Mouse (Mus musculus) hindbrain, embryonic 10.5 days (tissue): ENCODE data around the gene Syne4. TPM values are rescaled to one million over a fixed set of nuclear protein-coding genes. Genes with fewer than 3 reads are reported as not detected.

Experiments used
- DNase-seq: peaks from one replicate; pipeline ENCODE4 v3.0.0-alpha.2; 2017; ENCODE audit warnings: low spot score
- H3K27ac ChIP-seq: fragments of 300-500 bp; sonication (generic); 2 replicates; pipeline ENCODE4 v1.5.1; 2016; ENCODE audit warnings: mild to moderate bottlenecking, moderate library complexity
- H3K27me3 ChIP-seq: fragments of 300-500 bp; sonication (generic); 2 replicates; pipeline ENCODE4 v1.6.1; 2016; ENCODE audit warnings: mild to moderate bottlenecking; ENCODE audit not compliant: poor library complexity, insufficient read depth, severe bottlenecking
- H3K36me3 ChIP-seq: fragments of 300-500 bp; sonication (generic); 2 replicates; pipeline ENCODE4 v1.6.1; 2016; ENCODE audit warnings: mild to moderate bottlenecking, moderate library complexity
- H3K4me1 ChIP-seq: fragments of 300-500 bp; sonication (generic); replicated peaks from 2 replicates; pipeline ENCODE4 v1.6.1; 2016; ENCODE audit warnings: mild to moderate bottlenecking
- H3K4me3 ChIP-seq: fragments of 300-500 bp; sonication (generic); 2 replicates; pipeline ENCODE4 v1.5.1; 2016; ENCODE audit warnings: mild to moderate bottlenecking, moderate library complexity
- H3K9me3 ChIP-seq: fragments of 300-500 bp; sonication (generic); 2 replicates; pipeline ENCODE4 v1.6.1; 2016; ENCODE audit warnings: mild to moderate bottlenecking, moderate library complexity
- WGBS: fragments of 180-500 bp; shearing (Covaris S2); methylation state at CpG from one replicate; pipeline ENCODE4 v1.1.7; 2016; 5-methylcytosine and 5-hydroxymethylcytosine counted together
- polyA plus RNA-seq: library from polyadenylated mRNA; unstranded; fragments of >200 nt; fragmentation: Nextera tagmentation; extraction: Ambion mirVana; gene quantifications from 2 replicates; pipeline ENCODE4 v1.2.1, GENCODE M21; 2016

Gene Syne4
- polyA plus RNA-seq, 1 experiment from 2014 or later: 26.8 TPM

DNA sequence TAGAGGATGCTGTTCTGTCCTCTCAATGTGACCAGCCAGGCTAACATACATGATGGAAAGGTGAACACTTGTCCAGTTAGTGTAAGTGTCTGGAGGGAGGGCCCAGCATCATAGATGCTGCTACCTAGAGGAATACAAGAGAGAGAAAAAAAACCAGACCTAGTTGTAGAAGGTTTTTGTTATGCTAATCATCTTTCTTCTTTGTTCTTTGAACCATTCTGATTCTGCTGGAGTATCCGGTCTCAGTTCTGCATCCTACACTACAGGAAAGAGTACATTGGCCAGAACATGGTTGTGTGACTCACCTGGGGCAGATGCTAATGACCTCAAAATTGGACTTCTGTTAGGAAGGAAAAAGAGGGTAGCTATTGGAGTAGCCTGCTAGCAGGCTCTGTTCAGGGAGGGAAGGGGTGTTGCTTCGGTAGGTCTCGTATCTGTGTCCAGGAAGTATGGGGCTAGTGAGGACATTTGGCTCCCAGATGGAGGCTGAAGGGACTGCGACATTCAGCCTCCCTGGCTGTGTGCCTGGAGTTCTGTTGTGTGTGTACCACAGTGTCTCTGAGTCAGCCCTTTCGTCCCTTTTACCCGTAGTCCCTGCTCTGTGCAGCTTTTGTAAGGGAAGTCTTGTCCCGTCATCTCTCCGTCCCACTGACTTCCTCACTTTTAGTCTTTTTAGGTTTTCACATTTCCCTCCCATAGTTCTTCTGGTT lies 27.8 kb upstream of the Syne4 start:
- Histone ChIP-seq H3K27me3 (no peaks in the 10 kb centered on the region), H3K36me3 (no peaks in the 10 kb centered on the region), H3K9me3 (no peaks in the 10 kb centered on the region), H3K4me3 (no peak overlapping the region), H3K27ac (no peak overlapping the region), H3K4me1 (peaks cover 27% of the 10 kb centered on the region)
- DNase-seq: no peak
- 73% methylated on average over 8 of the region's 8 CpGs for WGBS

- no peak overlapping the region for H3K4me3 ChIP-seq
- no peak for DNase-seq
- no peak overlapping the region for H3K27ac ChIP-seq
- peaks cover 4% of the 10 kb centered on the region for H3K36me3 ChIP-seq
- no peaks in the 10 kb centered on the region for H3K9me3 ChIP-seq
- peaks cover 38% of the 10 kb centered on the region for H3K4me1 ChIP-seq
- H3K27me3 ChIP-seq: no peaks in the 10 kb centered on the region
- 70% methylated on average over 6 of the region's 6 CpGs for WGBS
These were observed 26.6 kb upstream of the Syne4 start for GRCm38 (mm10) chr7:30288046-30288445.

DNA sequence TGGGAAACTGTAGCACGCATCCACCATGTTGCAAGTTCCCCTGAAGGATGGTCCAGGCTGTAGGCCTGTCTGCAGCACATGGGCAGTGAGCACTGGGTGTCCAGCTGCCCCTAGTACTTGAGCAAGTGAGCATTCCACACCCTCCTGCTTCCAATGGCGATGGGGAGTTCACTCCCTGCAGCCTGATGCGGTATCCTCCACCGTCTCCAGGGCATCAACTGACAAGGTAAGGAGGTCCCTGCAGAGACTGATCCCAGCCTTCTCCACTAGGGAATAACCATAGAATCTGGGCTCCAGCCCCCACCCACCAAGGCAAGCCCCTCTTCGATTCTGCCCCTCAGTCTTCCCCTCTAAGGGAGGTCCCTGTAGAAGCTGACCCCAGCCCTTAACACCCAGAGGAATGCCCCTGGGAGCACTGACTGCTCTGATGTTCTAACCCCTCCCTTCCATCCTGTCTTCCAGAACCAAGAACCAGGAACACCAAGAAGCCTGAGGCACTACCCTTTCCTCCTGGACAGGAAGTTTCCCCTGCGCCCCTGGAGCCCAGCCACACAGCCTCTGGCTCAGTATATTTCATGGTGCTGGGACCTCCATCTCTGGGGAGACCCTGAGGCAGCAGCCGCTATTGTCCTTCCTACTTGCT lies 25.4 kb upstream of the Syne4 start:
- H3K27me3 ChIP-seq: no peaks in the 10 kb centered on the region
- peak overlapping the region; percentile 73 for H3K27ac ChIP-seq
- peak overlapping the region; percentile 11 for H3K4me3 ChIP-seq
- WGBS: 68% methylated on average over 7 of the region's 7 CpGs
- peaks cover 14% of the 10 kb centered on the region for H3K36me3 ChIP-seq
- peaks cover 47% of the 10 kb centered on the region for H3K4me1 ChIP-seq
- no peaks in the 10 kb centered on the region for H3K9me3 ChIP-seq
- no peak for DNase-seq

DNA sequence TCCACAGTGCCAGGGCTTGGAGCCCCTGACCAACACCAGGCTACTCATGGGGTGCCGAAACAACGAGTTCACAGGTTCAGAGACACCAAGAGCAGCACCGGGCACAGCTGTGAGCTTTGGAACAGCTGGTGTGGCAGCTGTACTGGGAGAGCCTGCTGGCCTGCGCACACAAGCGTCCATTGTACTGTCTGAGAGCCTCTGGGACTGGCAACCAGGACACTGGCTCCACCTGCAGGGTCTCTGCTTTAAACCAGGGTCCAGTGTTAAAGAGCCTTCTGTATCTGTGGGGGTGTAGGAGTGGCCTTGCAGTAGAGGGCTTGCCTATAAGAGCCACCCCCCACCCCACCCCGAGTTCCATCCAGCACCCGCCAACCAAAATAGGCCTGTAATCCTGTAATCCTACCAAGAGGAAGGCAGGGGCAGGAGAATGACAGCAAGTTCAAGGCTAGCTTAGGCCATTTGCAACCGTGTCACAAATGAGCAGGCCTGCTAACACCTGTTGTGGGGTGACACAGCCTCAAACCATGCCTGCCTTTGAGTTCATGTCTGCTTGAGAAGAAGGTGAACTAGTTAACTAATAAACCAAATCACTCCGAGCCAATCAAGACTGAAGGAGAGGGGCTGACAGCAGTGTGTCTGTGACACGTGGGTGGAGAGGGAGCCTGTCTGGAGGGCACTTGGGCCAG lies 24.8 kb upstream of the Syne4 start:
- WGBS: 59% methylated on average over 10 of the region's 10 CpGs

DNA sequence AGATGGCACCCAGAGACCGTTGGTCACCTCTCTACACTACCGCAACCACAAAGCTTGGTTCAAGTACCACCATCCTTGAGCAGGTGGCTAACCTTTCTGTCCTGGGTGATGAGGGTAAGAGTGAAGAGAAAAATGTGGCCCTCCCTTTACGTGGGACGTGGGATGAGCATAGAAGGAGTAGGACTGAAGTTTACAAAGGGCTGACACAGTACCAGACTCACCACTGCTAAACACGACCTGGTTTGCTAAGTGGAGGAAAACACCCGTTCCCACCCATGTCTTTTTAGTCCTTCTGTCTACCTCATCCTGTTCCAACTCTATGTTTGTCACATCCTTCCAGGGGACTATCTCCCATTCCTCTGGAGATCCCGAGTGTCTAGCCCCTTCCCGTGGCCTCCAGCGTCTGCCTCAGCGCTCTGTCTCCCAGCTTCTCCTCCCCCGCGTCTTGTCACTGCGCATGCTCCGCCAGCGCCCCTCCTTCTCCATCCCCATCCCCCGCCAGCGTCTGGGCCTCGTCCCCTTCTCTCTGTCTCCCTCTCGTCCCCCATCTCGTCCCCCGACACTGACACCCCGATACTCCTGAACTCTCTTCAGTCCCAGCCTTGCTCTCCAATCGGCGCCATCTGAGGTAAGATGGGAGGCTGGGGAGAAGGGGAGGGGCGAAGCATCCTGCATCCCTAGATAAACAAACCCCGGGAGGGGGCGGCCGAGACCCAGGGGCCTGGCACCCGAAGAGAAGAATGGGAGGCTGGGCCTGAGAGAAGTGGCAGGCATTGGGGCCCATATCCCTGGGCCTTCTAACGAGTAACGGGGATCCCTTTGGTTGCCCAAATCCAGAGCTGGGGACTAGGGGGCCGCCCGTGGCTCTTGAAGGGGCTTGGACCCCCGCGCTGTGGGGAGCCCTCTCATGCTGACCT lies 23.1 kb upstream of the Syne4 start, which contains the start of gene Clip3:
TSS of gene Clip3 (plus strand) at position 514 of the 917 bp plus-strand sequence.
- H3K27ac ChIP-seq: peak within 1 kb of the TSS; percentile 95
- peaks cover 37% of the 10 kb centered on the region for H3K36me3 ChIP-seq
- H3K4me1 ChIP-seq: peaks cover 49% of the 10 kb centered on the region
- 7% methylated on average over 35 of the region's 35 CpGs for WGBS
- peak within 1 kb of the TSS; percentile 85 for H3K4me3 ChIP-seq
- no peaks in the 10 kb centered on the region for H3K27me3 ChIP-seq
- H3K9me3 ChIP-seq: no peaks in the 10 kb centered on the region
- DNase-seq: peak; percentile 86

More for the DNA sequence above, 24.8 kb upstream of the Syne4 start:
- DNase-seq: peak; percentile 53
- Histone ChIP-seq H3K4me1 (peaks cover 49% of the 10 kb centered on the region), H3K27ac (peak overlapping the region; percentile 73), H3K4me3 (peak overlapping the region; percentile 11), H3K36me3 (peaks cover 20% of the 10 kb centered on the region), H3K9me3 (no peaks in the 10 kb centered on the region), H3K27me3 (no peaks in the 10 kb centered on the region)

GRCm38 (mm10) chr7:30293795-30294194 lies 20.8 kb upstream of the Syne4 start:
- Histone ChIP-seq H3K27me3 (no peaks in the 10 kb centered on the region), H3K4me1 (peaks cover 43% of the 10 kb centered on the region), H3K4me3 (0 out of 2 replicates have a peak overlapping the region, but pooled peaks have one; percentile 6), H3K36me3 (peaks cover 60% of the 10 kb centered on the region), H3K9me3 (no peaks in the 10 kb centered on the region), H3K27ac (no peak overlapping the region)
- WGBS: 83% methylated on average over 13 of the region's 13 CpGs
- DNase-seq: no peak

GRCm38 (mm10) chr7:30294296-30294695 lies 20.3 kb upstream of the Syne4 start:
- no peak overlapping the region for H3K4me3 ChIP-seq
- DNase-seq: no peak
- WGBS: 89% methylated on average over 5 of the region's 5 CpGs
- H3K4me1 ChIP-seq: peaks cover 40% of the 10 kb centered on the region
- no peak overlapping the region for H3K27ac ChIP-seq
- peaks cover 65% of the 10 kb centered on the region for H3K36me3 ChIP-seq
- H3K9me3 ChIP-seq: no peaks in the 10 kb centered on the region
- H3K27me3 ChIP-seq: no peaks in the 10 kb centered on the region

DNA sequence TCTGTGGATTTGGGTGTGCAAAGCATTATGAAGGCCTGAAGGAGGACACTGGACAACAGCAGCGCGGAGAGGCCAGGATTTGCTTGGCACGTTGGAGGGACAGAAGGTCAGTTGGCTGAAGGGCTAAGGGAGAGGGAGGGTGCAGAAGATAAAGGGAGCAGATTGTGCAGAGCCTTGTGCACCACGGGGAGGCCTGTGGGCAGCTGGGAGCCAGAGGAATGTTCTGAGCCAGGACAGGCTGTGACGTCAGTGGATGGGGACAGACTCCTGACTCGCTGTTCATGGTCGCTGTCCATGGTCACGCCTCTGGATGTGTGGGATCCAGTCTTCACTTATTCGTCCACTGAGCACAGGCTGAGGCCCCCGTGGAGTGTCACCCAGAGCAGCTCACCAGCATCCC lies 19.5 kb upstream of the Syne4 start:
- Histone ChIP-seq H3K27me3 (no peaks in the 10 kb centered on the region), H3K4me3 (no peak overlapping the region; the same call in 1 of the 2 replicates), H3K36me3 (peaks cover 73% of the 10 kb centered on the region), H3K27ac (no peak overlapping the region), H3K9me3 (no peaks in the 10 kb centered on the region), H3K4me1 (peaks cover 32% of the 10 kb centered on the region)
- no peak for DNase-seq
- WGBS: 73% methylated on average over 10 of the region's 10 CpGs

DNA sequence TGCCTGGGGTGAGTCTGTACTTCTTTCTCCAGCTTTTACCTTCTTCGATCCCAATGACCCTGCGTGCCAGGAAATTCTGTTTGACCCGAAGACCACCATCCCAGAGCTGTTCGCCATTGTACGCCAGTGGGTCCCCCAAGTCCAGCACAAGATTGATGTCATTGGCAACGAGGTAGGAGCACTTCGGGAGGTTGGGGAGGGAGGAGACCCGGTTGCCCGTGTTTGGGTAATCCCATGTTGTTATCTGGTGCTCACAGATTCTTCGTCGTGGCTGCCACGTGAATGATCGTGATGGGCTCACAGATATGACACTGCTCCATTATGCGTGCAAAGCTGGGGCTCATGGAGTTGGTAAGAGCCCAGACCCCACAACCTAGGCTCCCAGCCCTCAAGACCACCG lies 17.8 kb upstream of the Syne4 start:
- peaks cover 21% of the 10 kb centered on the region for H3K4me1 ChIP-seq
- H3K36me3 ChIP-seq: peaks cover 88% of the 10 kb centered on the region
- H3K27me3 ChIP-seq: no peaks in the 10 kb centered on the region
- no peaks in the 10 kb centered on the region for H3K9me3 ChIP-seq
- 96% methylated on average over 15 of the region's 15 CpGs for WGBS
- no peak overlapping the region for H3K27ac ChIP-seq
- no peak for DNase-seq
- no peak overlapping the region for H3K4me3 ChIP-seq

DNA sequence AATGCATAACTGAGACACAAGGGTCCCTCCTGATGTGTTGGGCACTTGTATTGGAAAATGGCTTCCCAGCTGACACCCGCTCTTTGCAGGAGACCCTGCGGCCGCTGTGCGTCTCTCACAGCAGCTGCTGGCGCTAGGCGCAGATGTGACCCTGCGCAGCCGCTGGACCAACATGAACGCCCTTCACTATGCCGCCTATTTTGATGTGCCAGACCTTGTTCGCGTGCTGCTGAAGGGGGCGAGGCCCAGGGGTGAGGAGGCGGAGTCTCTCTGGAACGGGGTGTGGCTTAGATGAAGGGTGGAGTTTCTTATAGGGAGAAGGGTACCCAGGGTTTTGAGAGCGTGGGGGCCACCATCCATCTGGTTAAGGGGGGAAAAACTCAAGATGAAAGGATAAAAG lies 17.3 kb upstream of the Syne4 start:
- no peaks in the 10 kb centered on the region for H3K9me3 ChIP-seq
- H3K27me3 ChIP-seq: no peaks in the 10 kb centered on the region
- peaks cover 92% of the 10 kb centered on the region for H3K36me3 ChIP-seq
- no peak overlapping the region for H3K27ac ChIP-seq
- H3K4me3 ChIP-seq: no peak overlapping the region
- WGBS: 86% methylated on average over 16 of the region's 16 CpGs
- no peak for DNase-seq
- peaks cover 17% of the 10 kb centered on the region for H3K4me1 ChIP-seq

DNA sequence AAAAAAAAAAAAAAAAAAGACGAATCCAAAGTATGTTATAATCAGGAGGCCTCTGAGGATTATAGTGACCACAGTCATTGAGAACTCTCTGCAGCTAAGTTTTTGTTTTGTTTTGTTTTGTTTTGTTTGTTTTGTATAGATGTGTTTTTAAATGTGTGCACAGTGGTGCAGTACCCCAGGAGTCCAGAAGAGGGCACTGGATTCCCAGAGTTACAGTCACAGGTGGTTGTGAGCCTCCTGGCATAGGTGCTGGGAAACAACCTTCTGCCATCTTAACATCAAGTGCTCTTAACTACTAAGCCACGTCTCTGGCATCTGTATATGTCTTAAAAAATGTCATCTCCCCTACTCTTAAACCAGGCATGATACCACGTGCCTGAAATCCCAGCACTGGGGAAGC lies 13.7 kb upstream of the Syne4 start:
- Histone ChIP-seq H3K4me1 (no peaks in the 10 kb centered on the region), H3K4me3 (no peak overlapping the region), H3K27ac (no peak overlapping the region), H3K36me3 (peaks cover 90% of the 10 kb centered on the region), H3K27me3 (no peaks in the 10 kb centered on the region), H3K9me3 (peaks cover 7% of the 10 kb centered on the region; the same call in 1 of the 2 replicates)
- WGBS: 55% methylated on average over 3 of the region's 3 CpGs
- DNase-seq: peak; percentile 33

DNA sequence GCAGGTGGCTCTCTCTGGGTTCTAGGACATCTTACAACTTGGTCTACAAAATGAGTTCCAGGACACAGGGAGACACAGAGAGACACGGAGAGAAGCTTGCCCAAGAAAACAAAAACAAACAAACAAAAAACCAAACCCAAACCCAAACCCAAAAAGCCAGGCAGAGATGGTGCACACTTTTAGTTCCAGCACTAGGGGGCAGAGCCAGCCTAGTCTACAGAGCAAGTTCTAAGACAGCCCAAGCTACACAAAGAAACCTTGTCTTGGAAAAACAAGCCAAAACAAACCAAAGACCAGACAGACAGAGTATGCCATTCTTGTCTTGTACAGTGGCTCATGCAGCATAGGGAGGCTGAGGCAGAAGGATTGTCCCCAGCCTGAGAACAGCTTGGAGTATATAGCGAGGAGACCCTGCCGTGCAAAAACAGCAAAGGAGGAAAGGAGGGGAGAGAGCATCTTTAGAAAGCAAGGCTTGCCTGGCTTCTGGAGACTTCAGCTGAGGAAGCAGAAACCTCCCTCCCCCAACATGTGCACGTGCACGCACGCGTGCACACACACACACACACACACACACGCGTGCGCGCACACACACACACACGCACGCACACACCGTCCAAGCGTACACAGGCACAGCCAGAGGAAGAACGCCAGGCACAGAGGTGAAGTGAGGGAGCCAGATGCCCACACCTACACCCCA lies 8.4 kb upstream of the Syne4 start:
- Histone ChIP-seq H3K4me3 (no peak overlapping the region), H3K9me3 (peaks cover 7% of the 10 kb centered on the region; the same call in 1 of the 2 replicates), H3K27me3 (no peaks in the 10 kb centered on the region), H3K36me3 (peaks cover 64% of the 10 kb centered on the region), H3K4me1 (peaks cover 22% of the 10 kb centered on the region), H3K27ac (no peak overlapping the region)
- 92% methylated on average over 16 of the region's 16 CpGs for WGBS
- DNase-seq: no peak
